Mouse (Mus musculus) hindbrain, embryonic 12.5 days (tissue): ENCODE results near the gene Zfp738. TPM values are rescaled to one million over a fixed set of nuclear protein-coding genes. Genes with fewer than 3 reads are reported as not detected.
A peak's percentile ranks its signal among the peaks of the same experiment; 100 is the strongest.

Experiments used
- ATAC-seq: fragments of 200-750 bp; cut with Nextera tagmentation; 2 replicates; pipeline ENCODE4 v1.8.0; 2017; ENCODE audit warnings: moderate TSS enrichment; ENCODE audit not compliant: low FRiP score
- H3K27ac ChIP-seq: fragments of 300-500 bp; sonication (generic); 2 replicates; pipeline ENCODE4 v1.5.1; 2016; ENCODE audit warnings: mild to moderate bottlenecking
- H3K27me3 ChIP-seq: fragments of 300-500 bp; sonication (generic); 2 replicates; pipeline ENCODE4 v1.6.1; 2016; ENCODE audit warnings: mild to moderate bottlenecking
- H3K36me3 ChIP-seq: fragments of 300-500 bp; sonication (generic); 2 replicates; pipeline ENCODE4 v1.6.1; 2016; ENCODE audit warnings: mild to moderate bottlenecking
- H3K4me1 ChIP-seq: fragments of 300-500 bp; sonication (generic); 2 replicates; pipeline ENCODE4 v1.6.1; 2016
- H3K4me2 ChIP-seq: fragments of 300-500 bp; sonication (generic); replicated peaks from 2 replicates; pipeline ENCODE4 v1.6.1; 2016; ENCODE audit warnings: mild to moderate bottlenecking
- H3K4me3 ChIP-seq: fragments of 300-500 bp; sonication (generic); 2 replicates; pipeline ENCODE4 v1.5.1; 2016; ENCODE audit warnings: mild to moderate bottlenecking
- H3K9ac ChIP-seq: fragments of 300-500 bp; sonication (generic); 2 replicates; pipeline ENCODE4 v1.6.1; 2016; ENCODE audit warnings: mild to moderate bottlenecking, moderate library complexity
- H3K9me3 ChIP-seq: fragments of 300-500 bp; sonication (generic); replicated peaks from 2 replicates; pipeline ENCODE4 v1.6.1; 2016; ENCODE audit warnings: mild to moderate bottlenecking
- WGBS: fragments of 180-500 bp; shearing (Covaris S2); methylation state at CpG from one replicate; pipeline ENCODE4 v1.1.7; 2016; 5-methylcytosine and 5-hydroxymethylcytosine counted together
- polyA plus RNA-seq: library from polyadenylated mRNA; unstranded; fragments of >200 nt; fragmentation: Nextera tagmentation; extraction: Ambion mirVana; gene quantifications from 2 replicates; pipeline ENCODE4 v1.2.1, GENCODE M21; 2016

The Zfp738 gene
- polyA plus RNA-seq, 1 experiment from 2014 or later: 16.5 TPM

DNA sequence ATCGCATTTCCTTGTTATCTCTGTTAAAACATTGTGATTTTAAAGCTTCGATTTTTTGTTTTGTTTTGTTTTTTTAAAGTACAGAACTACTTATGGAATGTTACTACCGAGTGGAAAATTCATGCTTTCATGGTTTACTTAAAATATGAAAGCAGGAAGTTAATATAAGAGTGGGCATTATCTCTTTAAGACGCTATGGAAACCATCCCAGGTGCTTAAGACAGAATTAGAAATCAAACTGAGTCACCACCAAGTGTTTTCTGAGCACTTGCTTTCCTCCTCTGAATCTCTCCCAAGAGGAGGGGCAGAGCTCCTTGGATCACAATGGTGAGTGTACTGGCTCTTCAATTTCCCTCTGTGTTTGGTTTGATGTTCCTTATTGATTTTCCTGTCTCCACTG is 76.8 kb downstream of the Zfp738 start:
- no peak overlapping the region for H3K27ac ChIP-seq
- H3K9ac ChIP-seq: no peak overlapping the region
- no peak overlapping the region for H3K4me2 ChIP-seq
- 91% methylated on average over 4 of the region's 4 CpGs for WGBS
- 0 out of 2 replicates have a peak, but pooled peaks cover 3% of the 10 kb centered on the region for H3K9me3 ChIP-seq
- H3K4me1 ChIP-seq: peaks cover 3% of the 10 kb centered on the region; the same call in 1 of the 2 replicates
- H3K27me3 ChIP-seq: no peaks in the 10 kb centered on the region
- no peak overlapping the region for H3K4me3 ChIP-seq
- ATAC-seq: no peak
- no peaks in the 10 kb centered on the region for H3K36me3 ChIP-seq

DNA sequence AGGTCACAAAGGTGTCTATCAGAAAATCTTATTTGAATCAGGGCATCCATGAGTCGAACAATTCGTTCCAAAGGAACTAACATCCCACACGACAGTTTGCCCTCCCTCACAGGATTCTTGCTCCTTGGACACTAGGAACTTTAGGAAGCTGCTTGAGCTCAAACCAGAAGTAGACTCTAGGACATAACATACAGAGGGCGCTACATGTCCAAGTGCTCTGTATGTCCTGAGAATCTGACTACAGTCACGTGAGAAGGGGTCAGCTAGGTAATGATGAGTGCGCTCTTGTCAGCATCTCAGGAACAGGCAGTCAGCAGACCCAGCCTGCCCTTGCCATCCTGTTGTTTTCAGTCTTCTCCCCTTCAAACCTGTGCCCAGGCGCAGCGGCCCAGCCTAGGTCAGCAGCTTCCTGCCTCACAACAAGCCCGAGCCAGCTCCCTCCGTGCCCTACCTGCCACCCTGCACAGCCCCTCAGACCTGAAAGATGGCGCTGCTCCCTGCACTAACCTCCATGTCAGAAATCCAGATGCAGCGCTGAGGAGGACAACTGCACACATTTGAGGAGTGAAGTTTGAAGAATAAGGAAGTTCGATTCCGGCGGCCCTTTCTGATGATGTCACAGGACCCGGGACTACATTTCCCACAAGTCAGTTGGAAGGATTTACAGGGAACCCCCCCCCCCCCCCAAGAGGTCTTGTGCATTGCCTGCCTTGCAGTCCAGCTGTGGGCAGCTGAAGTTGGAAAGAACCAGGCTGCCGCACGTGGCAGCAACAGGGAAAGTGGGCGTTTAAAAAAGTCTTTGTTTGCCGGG is 77.6 kb downstream of the Zfp738 start, which contains the start of gene Zfp729b:
Gene Zfp729b, minus strand, starts transcription at position 642 of the 811 bp plus-strand sequence.
- H3K4me2 ChIP-seq: peak within 1 kb of the TSS; percentile 52
- ATAC-seq: peak; percentile 97
- peak within 1 kb of the TSS; percentile 67 for H3K9ac ChIP-seq
- peak within 1 kb of the TSS; percentile 59 for H3K4me3 ChIP-seq
- H3K27me3 ChIP-seq: no peaks in the 10 kb centered on the region
- peaks cover 3% of the 10 kb centered on the region; the same call in 1 of the 2 replicates for H3K4me1 ChIP-seq
- H3K27ac ChIP-seq: no peak within 1 kb of the TSS
- H3K9me3 ChIP-seq: 0 out of 2 replicates have a peak, but pooled peaks cover 3% of the 10 kb centered on the region
- 4% methylated on average over 20 of the region's 20 CpGs for WGBS
- H3K36me3 ChIP-seq: no peaks in the 10 kb centered on the region

Other genes with a start within 250 kb of the Zfp738 start
- 7.1 and 8.3 TPM in 2 replicates for gene Zfp874a, start 235.4 kb downstream of the Zfp738 start, polyA plus RNA-seq
- gene Zfp874b, start 202.8 kb downstream of the Zfp738 start, polyA plus RNA-seq: 2.1 and 2.2 TPM in 2 replicates
- 17.8 and 18.0 TPM in 2 replicates for gene Zfp58, start 186.5 kb downstream of the Zfp738 start, polyA plus RNA-seq
- not detected in 2 replicates for gene Gm26965, start 160.9 kb downstream of the Zfp738 start, polyA plus RNA-seq
- gene Zfp87, start 160.9 kb downstream of the Zfp738 start, polyA plus RNA-seq: 32.4 and 32.8 TPM in 2 replicates
- 16.6 and 18.3 TPM in 2 replicates for gene Zfp748, start 133.2 kb downstream of the Zfp738 start, polyA plus RNA-seq
- gene Zfp729b, start 77.4 kb downstream of the Zfp738 start, polyA plus RNA-seq: 4.6 and 5.1 TPM in 2 replicates
- gene Gm49345, start 49.3 kb downstream of the Zfp738 start, polyA plus RNA-seq: not detected in 2 replicates
- gene Zfp729a, start 49.3 kb downstream of the Zfp738 start, polyA plus RNA-seq: 2.9 and 3.7 TPM in 2 replicates
- gene Zfp65, start 42.1 kb upstream of the Zfp738 start, polyA plus RNA-seq: 8.2 and 9.1 TPM in 2 replicates
- gene Zfp85, start 68.2 kb upstream of the Zfp738 start, polyA plus RNA-seq: 5.4 and 5.5 TPM in 2 replicates
- 2.3 and 2.4 TPM in 2 replicates for gene Zfp493, start 92.6 kb upstream of the Zfp738 start, polyA plus RNA-seq
- 9.1 and 10.6 TPM in 2 replicates for gene Zfp273, start 126.7 kb upstream of the Zfp738 start, polyA plus RNA-seq
- gene Gm10037, start 144.0 kb upstream of the Zfp738 start, polyA plus RNA-seq: 4.1 and 4.4 TPM in 2 replicates
- not detected in 2 replicates for gene BC048507, start 176.3 kb upstream of the Zfp738 start, polyA plus RNA-seq